Mouse (Mus musculus) cortical plate, adult 2 months (tissue): ENCODE data around the gene Nkx2-3.

Experiments used
- CTCF ChIP-seq: fragments of 200-500 bp; IDR thresholded peaks from 2 replicates; pipeline ENCODE4 v1.5.1; 2011; ENCODE audit warnings: mild to moderate bottlenecking, control low read depth, low read length; ENCODE audit not compliant: insufficient read depth; ENCODE audit errors: extremely low read depth
- POLR2A ChIP-seq: fragments of 200-500 bp; IDR thresholded peaks from 2 replicates; pipeline ENCODE4 v1.6.1; 2011; ENCODE audit warnings: mild to moderate bottlenecking, low read length, control low read depth; ENCODE audit not compliant: insufficient read depth; ENCODE audit errors: extremely low read depth

- no peak for TF ChIP-seq POLR2A
- TF ChIP-seq CTCF = no peak
Measured at GRCm38 (mm10) chr19:43609458-43610330, 2.4 kb upstream of the Nkx2-3 start.
